Mouse (Mus musculus) kidney, embryonic 14.5 days (tissue): ENCODE measurements around the gene Chd6. TPM values are rescaled to one million over a fixed set of nuclear protein-coding genes. Genes with fewer than 3 reads are reported as not detected.

ENCODE experiments used
- ATAC-seq: fragments of 200-750 bp; cut with Nextera tagmentation; 2 replicates; pipeline ENCODE4 v1.8.0; 2017; ENCODE audit warnings: moderate number of reproducible peaks, mild to moderate bottlenecking, moderate TSS enrichment, moderate library complexity; ENCODE audit not compliant: low FRiP score, low TSS enrichment
- H3K27ac ChIP-seq: fragments of 300-500 bp; sonication (generic); 2 replicates; pipeline ENCODE4 v1.5.1; 2014; ENCODE audit warnings: low read depth, mild to moderate bottlenecking, low read length, moderate library complexity, mixed read lengths
- H3K27me3 ChIP-seq: fragments of 300-500 bp; sonication (generic); 2 replicates; pipeline ENCODE4 v1.6.1; 2014; ENCODE audit warnings: mild to moderate bottlenecking, low read length; ENCODE audit not compliant: control insufficient read depth, insufficient read depth
- H3K36me3 ChIP-seq: fragments of 300-500 bp; sonication (generic); 2 replicates; pipeline ENCODE4 v1.6.1; 2014; ENCODE audit warnings: low read length, mixed read lengths; ENCODE audit not compliant: control insufficient read depth, insufficient read depth
- H3K4me1 ChIP-seq: fragments of 300-500 bp; sonication (generic); 2 replicates; pipeline ENCODE4 v1.6.1; 2014; ENCODE audit warnings: low read length, mixed read lengths; ENCODE audit not compliant: control insufficient read depth, insufficient read depth
- H3K4me2 ChIP-seq: fragments of 300-500 bp; sonication (generic); replicated peaks from 2 replicates; pipeline ENCODE4 v1.6.1; 2014; ENCODE audit warnings: low read depth, mild to moderate bottlenecking, low read length
- H3K4me3 ChIP-seq: fragments of 300-500 bp; sonication (generic); 2 replicates; pipeline ENCODE4 v1.5.1; 2014; ENCODE audit warnings: mild to moderate bottlenecking, low read length
- H3K9ac ChIP-seq: fragments of 300-500 bp; sonication (generic); 2 replicates; pipeline ENCODE4 v1.6.1; 2014; ENCODE audit warnings: low read depth, mild to moderate bottlenecking, low read length, moderate library complexity
- H3K9me3 ChIP-seq: fragments of 300-500 bp; sonication (generic); 2 replicates; pipeline ENCODE4 v1.6.1; 2016; ENCODE audit warnings: low read length; ENCODE audit not compliant: control insufficient read depth
- WGBS: fragments of 180-500 bp; shearing (Covaris S2); extraction: QIAGEN DNeasy Blood & Tissue Kit; methylation state at CpG from one replicate; pipeline ENCODE4 v1.1.7; 2014; 5-methylcytosine and 5-hydroxymethylcytosine counted together
- polyA plus RNA-seq: library from polyadenylated mRNA; unstranded; fragments of >200 nt; fragmentation: Nextera tagmentation; extraction: Ambion mirVana; gene quantifications from 2 replicates; pipeline ENCODE4 v1.2.1, GENCODE M21; 2014

Gene Chd6
- polyA plus RNA-seq, 1 experiment from 2014 or later: 41.4 TPM

DNA sequence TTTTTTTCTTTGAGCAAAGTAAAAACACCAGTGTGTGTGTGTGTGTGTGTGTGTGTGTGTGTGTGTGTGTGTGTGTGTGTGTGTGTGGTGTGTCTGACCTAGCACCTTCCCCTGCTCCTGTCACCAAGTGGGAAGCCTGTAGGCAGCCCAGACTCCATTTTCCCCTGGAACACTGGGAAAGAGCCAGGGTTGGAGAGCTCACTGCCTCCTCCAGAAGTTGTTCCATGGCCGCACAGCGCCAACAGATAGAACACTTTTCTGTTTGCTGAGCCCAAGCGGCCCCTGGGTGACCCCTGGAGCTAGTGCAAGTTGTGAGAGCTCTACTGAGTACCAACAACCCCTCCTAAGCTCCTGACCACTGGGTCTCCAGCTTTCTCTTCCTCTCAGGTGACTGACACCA is 175.9 kb downstream of the Chd6 start:
- Histone ChIP-seq H3K9me3 (no peaks in the 10 kb centered on the region), H3K27ac (no peak overlapping the region), H3K27me3 (no peaks in the 10 kb centered on the region), H3K4me3 (no peak overlapping the region), H3K36me3 (no peaks in the 10 kb centered on the region), H3K9ac (no peak overlapping the region), H3K4me1 (no peaks in the 10 kb centered on the region), H3K4me2 (no peak overlapping the region)
- ATAC-seq: no peak
- 76% methylated on average over 3 of the region's 3 CpGs for WGBS

DNA sequence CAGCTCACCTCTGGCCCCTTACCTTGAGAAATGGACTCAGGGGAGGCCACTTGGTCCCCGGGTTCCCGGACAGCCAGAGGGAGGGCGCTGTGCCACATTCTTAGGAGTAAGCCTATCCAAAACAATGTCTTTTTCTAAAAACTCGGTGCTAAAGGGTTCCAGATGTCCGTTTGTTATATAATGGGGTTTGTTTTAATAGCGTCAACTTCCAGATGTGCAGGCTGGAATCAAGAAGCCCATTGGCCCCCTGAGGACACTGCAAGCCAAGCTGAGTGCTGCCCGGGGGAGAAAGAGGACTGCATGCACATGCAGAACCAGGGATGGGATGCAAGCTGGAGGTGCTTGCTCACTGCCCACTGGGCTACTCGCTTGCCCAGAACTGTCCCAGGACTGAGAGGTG is 176.6 kb downstream of the Chd6 start:
- ATAC-seq: no peak
- no peak overlapping the region for H3K27ac ChIP-seq
- no peaks in the 10 kb centered on the region for H3K36me3 ChIP-seq
- H3K4me3 ChIP-seq: no peak overlapping the region
- H3K9ac ChIP-seq: no peak overlapping the region
- no peaks in the 10 kb centered on the region for H3K4me1 ChIP-seq
- 61% methylated on average over 8 of the region's 8 CpGs for WGBS
- no peaks in the 10 kb centered on the region for H3K27me3 ChIP-seq
- H3K9me3 ChIP-seq: no peaks in the 10 kb centered on the region
- no peak overlapping the region for H3K4me2 ChIP-seq

- Histone ChIP-seq H3K36me3 (no peaks in the 10 kb centered on the region), H3K4me1 (no peaks in the 10 kb centered on the region), H3K27ac (no peak overlapping the region), H3K4me2 (no peak overlapping the region), H3K9me3 (no peaks in the 10 kb centered on the region), H3K27me3 (no peaks in the 10 kb centered on the region), H3K4me3 (no peak overlapping the region), H3K9ac (no peak overlapping the region)
- ATAC-seq: no peak
- WGBS: 96% methylated on average over 5 of the region's 5 CpGs
These were observed 177.5 kb downstream of the Chd6 start for GRCm38 (mm10) chr2:160931378-160931777.

GRCm38 (mm10) chr2:160925203-160925602 is 183.7 kb downstream of the Chd6 start:
- 86% methylated on average over 9 of the region's 9 CpGs for WGBS
- H3K9ac ChIP-seq: no peak overlapping the region
- H3K27me3 ChIP-seq: no peaks in the 10 kb centered on the region
- no peaks in the 10 kb centered on the region for H3K4me1 ChIP-seq
- no peak overlapping the region for H3K4me2 ChIP-seq
- H3K36me3 ChIP-seq: no peaks in the 10 kb centered on the region
- no peak for ATAC-seq
- H3K9me3 ChIP-seq: no peaks in the 10 kb centered on the region
- no peak overlapping the region for H3K4me3 ChIP-seq
- no peak overlapping the region for H3K27ac ChIP-seq

GRCm38 (mm10) chr2:160921285-160921684 is 187.6 kb downstream of the Chd6 start:
- Histone ChIP-seq H3K4me1 (no peaks in the 10 kb centered on the region), H3K4me3 (no peak overlapping the region), H3K9ac (no peak overlapping the region), H3K9me3 (no peaks in the 10 kb centered on the region), H3K27ac (no peak overlapping the region), H3K36me3 (no peaks in the 10 kb centered on the region), H3K4me2 (no peak overlapping the region), H3K27me3 (no peaks in the 10 kb centered on the region)
- ATAC-seq: no peak
- 50% methylated on average over 7 of the region's 7 CpGs for WGBS

- 94% methylated on average over 2 of the region's 2 CpGs for WGBS
- ATAC-seq: no peak
- Histone ChIP-seq H3K36me3 (no peaks in the 10 kb centered on the region), H3K9ac (no peak overlapping the region), H3K4me1 (no peaks in the 10 kb centered on the region; the same call in 1 of the 2 replicates), H3K4me3 (no peak overlapping the region), H3K4me2 (no peak overlapping the region), H3K27ac (no peak overlapping the region), H3K9me3 (no peaks in the 10 kb centered on the region), H3K27me3 (no peaks in the 10 kb centered on the region)
These were observed 190.0 kb downstream of the Chd6 start for GRCm38 (mm10) chr2:160918930-160919215.

DNA sequence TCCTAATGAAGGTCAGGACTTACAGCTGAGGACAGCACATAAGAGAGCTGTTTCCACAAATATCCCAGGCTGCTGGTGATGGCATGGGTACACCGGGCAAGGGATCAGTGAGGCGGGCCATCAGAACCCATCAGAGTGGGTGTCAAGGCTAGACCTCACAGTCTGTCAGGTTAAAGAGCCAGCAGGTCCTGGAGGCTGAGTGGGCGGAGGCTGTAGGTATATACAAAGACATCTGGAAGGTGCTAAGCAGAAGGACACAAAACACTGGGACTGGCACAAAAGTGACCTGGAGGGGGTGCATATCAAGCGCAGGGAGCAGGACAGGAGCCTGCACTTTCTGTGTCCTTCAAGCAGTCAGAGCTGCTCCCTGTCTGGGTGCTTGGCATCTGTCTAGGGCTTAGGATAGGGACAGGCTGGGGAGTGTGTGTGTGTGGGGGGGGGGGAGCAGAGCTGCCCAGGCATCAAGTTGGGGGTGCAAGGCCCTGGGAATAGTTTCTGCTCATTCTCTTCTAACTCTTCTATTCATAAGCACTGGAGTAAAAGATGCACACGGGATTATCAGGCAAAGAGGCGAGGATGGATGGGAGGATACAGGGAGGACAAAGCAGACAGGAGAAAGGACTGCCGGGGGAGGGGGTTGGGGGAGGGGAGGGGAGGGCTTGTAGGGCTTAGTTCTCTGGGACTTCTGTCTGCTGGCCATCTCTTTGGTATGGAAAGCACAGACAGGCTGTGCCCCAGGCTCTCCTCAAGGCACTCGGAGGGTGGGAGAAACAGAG is 190.5 kb downstream of the Chd6 start:
- Histone ChIP-seq H3K4me3 (no peak overlapping the region), H3K9ac (no peak overlapping the region), H3K4me2 (no peak overlapping the region), H3K27ac (no peak overlapping the region), H3K27me3 (peaks cover under 1% of the 10 kb centered on the region; the same call in 1 of the 2 replicates), H3K36me3 (no peaks in the 10 kb centered on the region), H3K9me3 (no peaks in the 10 kb centered on the region), H3K4me1 (no peaks in the 10 kb centered on the region; the same call in 1 of the 2 replicates)
- ATAC-seq: no peak
- WGBS: 66% methylated on average over 7 of the region's 8 CpGs

GRCm38 (mm10) chr2:160917313-160917712 is 191.6 kb downstream of the Chd6 start:
- Histone ChIP-seq H3K9me3 (no peaks in the 10 kb centered on the region), H3K4me2 (no peak overlapping the region), H3K4me3 (no peak overlapping the region), H3K27ac (no peak overlapping the region), H3K27me3 (peaks cover 9% of the 10 kb centered on the region), H3K4me1 (no peaks in the 10 kb centered on the region; the same call in 1 of the 2 replicates), H3K36me3 (no peaks in the 10 kb centered on the region), H3K9ac (no peak overlapping the region)
- ATAC-seq: no peak
- 88% methylated on average over 3 of the region's 3 CpGs for WGBS

DNA sequence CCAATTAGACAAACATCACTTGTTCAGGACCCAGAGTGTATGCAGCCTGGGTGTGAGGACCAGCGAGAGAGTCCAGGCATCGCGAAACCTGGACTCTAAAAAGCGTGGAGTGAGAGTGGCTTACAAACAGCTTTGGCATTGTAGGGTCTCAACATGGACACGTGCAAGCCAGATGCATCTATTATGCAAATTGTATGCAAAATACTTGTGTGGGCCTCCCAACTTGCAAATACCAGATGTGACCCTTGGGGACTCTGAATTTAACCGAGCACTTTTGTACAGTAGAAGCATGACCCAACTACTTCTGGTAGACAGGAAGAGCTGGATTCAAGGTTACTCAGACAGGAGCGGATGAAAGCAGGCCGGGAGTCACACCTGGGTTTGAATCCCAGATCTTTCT is 192.2 kb downstream of the Chd6 start:
- Histone ChIP-seq H3K4me2 (no peak overlapping the region), H3K36me3 (no peaks in the 10 kb centered on the region), H3K4me1 (no peaks in the 10 kb centered on the region; the same call in 1 of the 2 replicates), H3K27me3 (peaks cover 14% of the 10 kb centered on the region), H3K9ac (no peak overlapping the region), H3K27ac (no peak overlapping the region), H3K9me3 (no peaks in the 10 kb centered on the region), H3K4me3 (no peak overlapping the region)
- WGBS: 87% methylated on average over 8 of the region's 8 CpGs
- ATAC-seq: no peak
